Mouse (Mus musculus) heart, embryonic 16.5 days (tissue): ENCODE measurements around the gene Gm9936. TPM values are rescaled to one million over a fixed set of nuclear protein-coding genes. Genes with fewer than 3 reads are reported as not detected.
A peak's percentile ranks its signal among the peaks of the same experiment; 100 is the strongest.

Experiments
- ATAC-seq: fragments of 200-750 bp; cut with Nextera tagmentation; replicated peaks from 2 replicates; pipeline ENCODE4 v1.8.0; 2017; ENCODE audit warnings: moderate number of reproducible peaks; ENCODE audit not compliant: insufficient read depth, low FRiP score; ENCODE audit errors: extremely low read depth
- H3K27ac ChIP-seq: fragments of 300-500 bp; sonication (generic); 2 replicates; pipeline ENCODE4 v1.5.1; 2014; ENCODE audit warnings: mild to moderate bottlenecking, low read length, control low read depth, moderate library complexity
- H3K27me3 ChIP-seq: fragments of 300-500 bp; sonication (generic); 2 replicates; pipeline ENCODE4 v1.6.1; 2014; ENCODE audit warnings: low read length, mixed read lengths; ENCODE audit not compliant: control insufficient read depth, insufficient read depth
- H3K36me3 ChIP-seq: fragments of 300-500 bp; sonication (generic); 2 replicates; pipeline ENCODE4 v1.6.1; 2014; ENCODE audit not compliant: control insufficient read depth, insufficient read depth
- H3K4me1 ChIP-seq: fragments of 300-500 bp; sonication (generic); 2 replicates; pipeline ENCODE4 v1.6.1; 2014; ENCODE audit warnings: low read length, mixed read lengths; ENCODE audit not compliant: control insufficient read depth, insufficient read depth
- H3K4me2 ChIP-seq: fragments of 300-500 bp; sonication (generic); 2 replicates; pipeline ENCODE4 v1.6.1; 2014; ENCODE audit warnings: low read depth, mild to moderate bottlenecking, control low read depth, low read length
- H3K4me3 ChIP-seq: fragments of 300-500 bp; sonication (generic); 2 replicates; pipeline ENCODE4 v1.5.1; 2014; ENCODE audit warnings: mild to moderate bottlenecking, control low read depth, low read length
- H3K9ac ChIP-seq: fragments of 300-500 bp; sonication (generic); 2 replicates; pipeline ENCODE4 v1.6.1; 2014; ENCODE audit warnings: low read length, control low read depth
- H3K9me3 ChIP-seq: fragments of 300-500 bp; sonication (generic); replicated peaks from 2 replicates; pipeline ENCODE4 v1.6.1; 2016; ENCODE audit warnings: low read length; ENCODE audit not compliant: control insufficient read depth
- WGBS: fragments of 180-500 bp; shearing (Covaris S2); extraction: QIAGEN DNeasy Blood & Tissue Kit; methylation state at CpG from one replicate; pipeline ENCODE4 v1.1.7; 2014; 5-methylcytosine and 5-hydroxymethylcytosine counted together
- polyA plus RNA-seq: library from polyadenylated mRNA; unstranded; fragments of >200 nt; fragmentation: Nextera tagmentation; extraction: Ambion mirVana; gene quantifications from 2 replicates; pipeline ENCODE4 v1.2.1, GENCODE M21; 2015

The Gm9936 gene
- polyA plus RNA-seq, 1 experiment from 2014 or later: not detected

- Histone ChIP-seq H3K27ac (no peak overlapping the region), H3K4me3 (no peak overlapping the region), H3K9ac (no peak overlapping the region), H3K4me2 (peak overlapping the region; percentile 37), H3K4me1 (peaks cover 3% of the 10 kb centered on the region; the same call in 1 of the 2 replicates), H3K27me3 (no peaks in the 10 kb centered on the region), H3K36me3 (0 out of 2 replicates have a peak, but pooled peaks cover 3% of the 10 kb centered on the region), H3K9me3 (peaks cover 4% of the 10 kb centered on the region; the same call in 1 of the 2 replicates)
- no peak for ATAC-seq
- 19% methylated on average over 9 of the region's 9 CpGs for WGBS
Observed at GRCm38 (mm10) chr5:114824197-114824596, 34.3 kb downstream of the Gm9936 start.

GRCm38 (mm10) chr5:114822796-114823688 is 35.4 kb downstream of the Gm9936 start, which contains the start of gene 1500011B03Rik:
Gene 1500011B03Rik, minus strand, starts transcription at chr5:114823468.
- H3K36me3 ChIP-seq: 0 out of 2 replicates have a peak, but pooled peaks cover 3% of the 10 kb centered on the region
- peak; percentile 81 for ATAC-seq
- H3K27ac ChIP-seq: peak within 1 kb of the TSS; percentile 58
- no peaks in the 10 kb centered on the region for H3K27me3 ChIP-seq
- H3K4me1 ChIP-seq: peaks cover 3% of the 10 kb centered on the region; the same call in 1 of the 2 replicates
- 9% methylated on average over 53 of the region's 53 CpGs for WGBS
- peak within 1 kb of the TSS; percentile 70 for H3K4me2 ChIP-seq
- H3K4me3 ChIP-seq: peak within 1 kb of the TSS; percentile 68
- H3K9me3 ChIP-seq: peaks cover 4% of the 10 kb centered on the region; the same call in 1 of the 2 replicates
- H3K9ac ChIP-seq: peak within 1 kb of the TSS; percentile 64

- Histone ChIP-seq H3K9ac (no peak overlapping the region), H3K27me3 (no peaks in the 10 kb centered on the region), H3K4me2 (no peak overlapping the region), H3K4me1 (no peaks in the 10 kb centered on the region; the same call in 1 of the 2 replicates), H3K4me3 (no peak overlapping the region), H3K36me3 (0 out of 2 replicates have a peak, but pooled peaks cover 3% of the 10 kb centered on the region), H3K27ac (no peak overlapping the region), H3K9me3 (peaks cover 4% of the 10 kb centered on the region; the same call in 1 of the 2 replicates)
- ATAC-seq: no peak
- WGBS: 74% methylated on average over 11 of the region's 11 CpGs
Observed at GRCm38 (mm10) chr5:114818124-114818523, 40.4 kb downstream of the Gm9936 start.

GRCm38 (mm10) chr5:114816599-114816998 is 41.9 kb downstream of the Gm9936 start:
- no peak overlapping the region for H3K9ac ChIP-seq
- no peak for ATAC-seq
- H3K4me3 ChIP-seq: no peak overlapping the region
- H3K27me3 ChIP-seq: no peaks in the 10 kb centered on the region
- H3K27ac ChIP-seq: no peak overlapping the region
- WGBS: 74% methylated on average over 6 of the region's 6 CpGs
- peaks cover 3% of the 10 kb centered on the region; the same call in 1 of the 2 replicates for H3K4me1 ChIP-seq
- H3K9me3 ChIP-seq: peaks cover 2% of the 10 kb centered on the region; the same call in 1 of the 2 replicates
- 0 out of 2 replicates have a peak, but pooled peaks cover 3% of the 10 kb centered on the region for H3K36me3 ChIP-seq
- no peak overlapping the region for H3K4me2 ChIP-seq

GRCm38 (mm10) chr5:114813525-114814181 is 44.8 kb downstream of the Gm9936 start:
- H3K27me3 ChIP-seq: no peaks in the 10 kb centered on the region
- H3K36me3 ChIP-seq: no peaks in the 10 kb centered on the region
- under 1% methylated on average over 50 of the region's 50 CpGs for WGBS
- H3K4me2 ChIP-seq: peak overlapping the region; percentile 76
- peak overlapping the region; percentile 90 for H3K9ac ChIP-seq
- peaks cover 3% of the 10 kb centered on the region for H3K4me1 ChIP-seq
- ATAC-seq: peak; percentile 90
- H3K9me3 ChIP-seq: no peaks in the 10 kb centered on the region
- peak overlapping the region; percentile 99 for H3K4me3 ChIP-seq
- H3K27ac ChIP-seq: peak overlapping the region; percentile 79

- Histone ChIP-seq H3K4me2 (no peak overlapping the region), H3K9ac (no peak overlapping the region)
- 83% methylated on average over 5 of the region's 5 CpGs for WGBS
Observed at GRCm38 (mm10) chr5:114809826-114810225, 48.7 kb downstream of the Gm9936 start.

GRCm38 (mm10) chr5:114809181-114809756 is 49.2 kb downstream of the Gm9936 start:
- H3K4me2 ChIP-seq: no peak overlapping the region
- 78% methylated on average over 10 of the region's 10 CpGs for WGBS
- peaks cover 4% of the 10 kb centered on the region for H3K36me3 ChIP-seq
- H3K4me3 ChIP-seq: no peak overlapping the region
- ATAC-seq: no peak
- H3K27me3 ChIP-seq: no peaks in the 10 kb centered on the region
- H3K4me1 ChIP-seq: peaks cover 29% of the 10 kb centered on the region
- no peak overlapping the region for H3K27ac ChIP-seq
- no peaks in the 10 kb centered on the region for H3K9me3 ChIP-seq
- no peak overlapping the region for H3K9ac ChIP-seq

More at GRCm38 (mm10) chr5:114809826-114810225, 48.7 kb downstream of the Gm9936 start:
- H3K27ac ChIP-seq: no peak overlapping the region
- no peak for ATAC-seq
- no peaks in the 10 kb centered on the region for H3K27me3 ChIP-seq
- peaks cover 29% of the 10 kb centered on the region for H3K4me1 ChIP-seq
- H3K9me3 ChIP-seq: no peaks in the 10 kb centered on the region
- no peaks in the 10 kb centered on the region for H3K36me3 ChIP-seq
- H3K4me3 ChIP-seq: no peak overlapping the region

GRCm38 (mm10) chr5:114808385-114808784 is 50.1 kb downstream of the Gm9936 start:
- ATAC-seq: no peak
- WGBS: 74% methylated on average over 8 of the region's 8 CpGs
- no peak overlapping the region for H3K4me2 ChIP-seq
- H3K9me3 ChIP-seq: no peaks in the 10 kb centered on the region
- H3K27me3 ChIP-seq: no peaks in the 10 kb centered on the region
- H3K9ac ChIP-seq: no peak overlapping the region
- H3K27ac ChIP-seq: no peak overlapping the region; the same call in 1 of the 2 replicates
- peaks cover 13% of the 10 kb centered on the region for H3K36me3 ChIP-seq
- H3K4me1 ChIP-seq: peaks cover 29% of the 10 kb centered on the region
- H3K4me3 ChIP-seq: no peak overlapping the region
